Mouse (Mus musculus): ENCODE measurements around the gene Pias3.
A peak's percentile ranks its signal among the peaks of the same experiment; 100 is the strongest.

GRCm38 (mm10) chr3:96704778-96705177 lies 8.6 kb downstream of the Pias3 start:
- TF ChIP-seq CTCF (conservative IDR thresholded peaks at IDR 0.05 in 1 of 2, IDR thresholded peaks at IDR 0.05 in 1 of 2; ENCODE audit: low read depth in 2 of 2, low read length in 2 of 2) (peak in 1 of 2 experiments; percentile 41; a peak in 2 of 4 replicates), ZMIZ1 (IDR thresholded peaks at IDR 0.05; ENCODE audit: low read depth, low read length) (no peak), POLR2A (IDR thresholded peaks at IDR 0.05; ENCODE audit: low read depth, low read length) (no peak), BHLHE40 (IDR thresholded peaks at IDR 0.05; ENCODE audit: low read depth, low read length) (no peak), POLR2AphosphoS2 (IDR thresholded peaks at IDR 0.05; ENCODE audit: low read depth, low read length) (no peak), ZNF384 (IDR thresholded peaks at IDR 0.05; ENCODE audit: low read depth, low read length) (no peak), TBP (conservative IDR thresholded peaks at IDR 0.05; ENCODE audit: low read depth, low read length) (no peak), PAX5 (IDR thresholded peaks at IDR 0.05; ENCODE audit: low read length) (no peak), ELF1 (IDR thresholded peaks at IDR 0.05; ENCODE audit: low read depth, low read length) (no peak), E2F4 (IDR thresholded peaks at IDR 0.05; ENCODE audit: insufficient replicate concordance, low read depth, low read length) (no peak), HCFC1 (IDR thresholded peaks at IDR 0.05; ENCODE audit: low read depth, low read length) (no peak), USF2 (conservative IDR thresholded peaks at IDR 0.05; ENCODE audit: low read depth, low read length) (no peak)
